Mouse (Mus musculus): ENCODE results near the gene Myo9a. TPM values are rescaled to one million over a fixed set of nuclear protein-coding genes. Genes with fewer than 3 reads are reported as not detected.

The Myo9a gene
- polyA plus RNA-seq, 1 experiment from 2014 or later, result 25.3 TPM

Other genes starting within 250 kb of the Myo9a start
- 51.2 and 54.9 TPM in 2 replicates for gene Hexa, start 211.4 kb upstream of the Myo9a start, polyA plus RNA-seq (2014; fragmentation: Nextera tagmentation; extraction: Ambion mirVana)
- gene Tmem202, start 211.0 kb upstream of the Myo9a start, polyA plus RNA-seq (2014; fragmentation: Nextera tagmentation; extraction: Ambion mirVana), result 0.14 and 0.15 TPM in 2 replicates
- 10.7 and 12.1 TPM in 2 replicates for gene Celf6, start 173.0 kb upstream of the Myo9a start, polyA plus RNA-seq (2014; fragmentation: Nextera tagmentation; extraction: Ambion mirVana)
- 133 and 134 TPM in 2 replicates for gene Parp6, start 133.6 kb upstream of the Myo9a start, polyA plus RNA-seq (2014; fragmentation: Nextera tagmentation; extraction: Ambion mirVana)
- gene Pkm, start 94.5 kb upstream of the Myo9a start, polyA plus RNA-seq (2014; fragmentation: Nextera tagmentation; extraction: Ambion mirVana), result 1,589 and 1,915 TPM in 2 replicates
- gene Gramd2, start 70.8 kb upstream of the Myo9a start, polyA plus RNA-seq (2014; fragmentation: Nextera tagmentation; extraction: Ambion mirVana), result 0.07 and 0.43 TPM in 2 replicates
- 22.8 and 24.1 TPM in 2 replicates for gene Senp8, start 186 bp upstream of the Myo9a start, polyA plus RNA-seq (2014; fragmentation: Nextera tagmentation; extraction: Ambion mirVana)
- 0.17 TPM in 1 of 2 replicates, not detected in the other for gene Nr2e3, start 209.8 kb downstream of the Myo9a start, polyA plus RNA-seq (2014; fragmentation: Nextera tagmentation; extraction: Ambion mirVana)

Measured in hindbrain, embryonic 11.5 days (tissue).